Mouse (Mus musculus): ENCODE data around the gene Nbea. TPM values are rescaled to one million over a fixed set of nuclear protein-coding genes. Genes with fewer than 3 reads are reported as not detected.

Nbea gene
- polyA plus RNA-seq (2015; fragmentation: Nextera tagmentation; extraction: Ambion mirVana): 54.2 and 57.2 TPM in 2 replicates

GRCm38 (mm10) chr3:56183159-56184133 is at the start of gene Nbea:
TSS of gene Nbea (minus strand) at chr3:56183701.
- no peaks in the 10 kb centered on the region for H3K9me3 ChIP-seq (ENCODE audit: control insufficient read depth, low read length)
- peak within 1 kb of the TSS; percentile 92 for H3K4me2 ChIP-seq (ENCODE audit: low read length)
- H3K27ac ChIP-seq (ENCODE audit: low read depth, low read length): peak within 1 kb of the TSS; percentile 96
- no peaks in the 10 kb centered on the region for H3K27me3 ChIP-seq (replicated peaks; ENCODE audit: control insufficient read depth, insufficient read depth, low read length)
- peak; percentile 85 for ATAC-seq
- H3K4me1 ChIP-seq (ENCODE audit: control insufficient read depth, insufficient read depth, low read depth, low read length): peaks cover 5% of the 10 kb centered on the region
- peak within 1 kb of the TSS; percentile 84 for H3K4me3 ChIP-seq (ENCODE audit: low read length)
- WGBS: under 1% methylated on average over 79 of the region's 131 CpGs
- no peaks in the 10 kb centered on the region for H3K36me3 ChIP-seq (ENCODE audit: control insufficient read depth, insufficient read depth, low read length)
- H3K9ac ChIP-seq (ENCODE audit: low read depth, low read length): peak within 1 kb of the TSS; percentile 100

- no peaks in the 10 kb centered on the region for H3K4me1 ChIP-seq (ENCODE audit: control insufficient read depth, insufficient read depth, low read depth, low read length)
- H3K9ac ChIP-seq (ENCODE audit: low read depth, low read length): no peak overlapping the region
- H3K4me3 ChIP-seq (ENCODE audit: low read length): no peak overlapping the region
- H3K9me3 ChIP-seq (ENCODE audit: control insufficient read depth, low read length): no peaks in the 10 kb centered on the region
- no peaks in the 10 kb centered on the region for H3K27me3 ChIP-seq (replicated peaks; ENCODE audit: control insufficient read depth, insufficient read depth, low read length)
- 81% methylated on average over 1 of the region's 1 CpGs for WGBS
- ATAC-seq: no peak
- H3K27ac ChIP-seq (ENCODE audit: low read depth, low read length): no peak overlapping the region
- H3K4me2 ChIP-seq (ENCODE audit: low read length): no peak overlapping the region
- H3K36me3 ChIP-seq (ENCODE audit: control insufficient read depth, insufficient read depth, low read length): no peaks in the 10 kb centered on the region
These were observed 45.8 kb upstream of the Nbea start for GRCm38 (mm10) chr3:56229283-56229682.

- Histone ChIP-seq H3K9me3 (ENCODE audit: control insufficient read depth, low read length) (no peaks in the 10 kb centered on the region), H3K27ac (ENCODE audit: low read depth, low read length) (no peak overlapping the region), H3K4me1 (ENCODE audit: control insufficient read depth, insufficient read depth, low read depth, low read length) (no peaks in the 10 kb centered on the region), H3K4me3 (ENCODE audit: low read length) (no peak overlapping the region), H3K27me3 (replicated peaks; ENCODE audit: control insufficient read depth, insufficient read depth, low read length) (no peaks in the 10 kb centered on the region), H3K9ac (ENCODE audit: low read depth, low read length) (no peak overlapping the region), H3K36me3 (ENCODE audit: control insufficient read depth, insufficient read depth, low read length) (no peaks in the 10 kb centered on the region), H3K4me2 (ENCODE audit: low read length) (no peak overlapping the region)
- no peak for ATAC-seq
- 93% methylated on average over 2 of the region's 2 CpGs for WGBS
These were observed 32.5 kb upstream of the Nbea start for GRCm38 (mm10) chr3:56215989-56216388.

GRCm38 (mm10) chr3:56203968-56204367 is 20.5 kb upstream of the Nbea start:
- H3K9ac ChIP-seq (ENCODE audit: low read depth, low read length): no peak overlapping the region
- H3K36me3 ChIP-seq (ENCODE audit: control insufficient read depth, insufficient read depth, low read length): no peaks in the 10 kb centered on the region
- no peaks in the 10 kb centered on the region for H3K27me3 ChIP-seq (replicated peaks; ENCODE audit: control insufficient read depth, insufficient read depth, low read length)
- no peak overlapping the region for H3K27ac ChIP-seq (ENCODE audit: low read depth, low read length)
- no peak for ATAC-seq
- no peaks in the 10 kb centered on the region for H3K4me1 ChIP-seq (ENCODE audit: control insufficient read depth, insufficient read depth, low read depth, low read length)
- H3K4me2 ChIP-seq (ENCODE audit: low read length): no peak overlapping the region
- no peak overlapping the region for H3K4me3 ChIP-seq (ENCODE audit: low read length)
- no peaks in the 10 kb centered on the region for H3K9me3 ChIP-seq (ENCODE audit: control insufficient read depth, low read length)
- 80% methylated on average over 6 of the region's 6 CpGs for WGBS

- WGBS: 86% methylated on average over 1 of the region's 1 CpGs
- Histone ChIP-seq H3K9me3 (ENCODE audit: control insufficient read depth, low read length) (no peaks in the 10 kb centered on the region), H3K36me3 (ENCODE audit: control insufficient read depth, insufficient read depth, low read length) (no peaks in the 10 kb centered on the region), H3K27ac (ENCODE audit: low read depth, low read length) (no peak overlapping the region), H3K4me2 (ENCODE audit: low read length) (no peak overlapping the region), H3K27me3 (replicated peaks; ENCODE audit: control insufficient read depth, insufficient read depth, low read length) (no peaks in the 10 kb centered on the region), H3K4me1 (ENCODE audit: control insufficient read depth, insufficient read depth, low read depth, low read length) (no peaks in the 10 kb centered on the region), H3K4me3 (ENCODE audit: low read length) (no peak overlapping the region), H3K9ac (ENCODE audit: low read depth, low read length) (no peak overlapping the region)
- no peak for ATAC-seq
These were observed 4.7 kb upstream of the Nbea start for GRCm38 (mm10) chr3:56188238-56188637.

GRCm38 (mm10) chr3:56187131-56187779 is 3.8 kb upstream of the Nbea start:
- H3K9me3 ChIP-seq (ENCODE audit: control insufficient read depth, low read length): no peaks in the 10 kb centered on the region
- no peaks in the 10 kb centered on the region for H3K4me1 ChIP-seq (ENCODE audit: control insufficient read depth, insufficient read depth, low read depth, low read length)
- H3K9ac ChIP-seq (ENCODE audit: low read depth, low read length): no peak overlapping the region
- H3K27me3 ChIP-seq (replicated peaks; ENCODE audit: control insufficient read depth, insufficient read depth, low read length): no peaks in the 10 kb centered on the region
- H3K4me2 ChIP-seq (ENCODE audit: low read length): no peak overlapping the region
- WGBS: 85% methylated on average over 6 of the region's 6 CpGs
- no peak overlapping the region for H3K27ac ChIP-seq (ENCODE audit: low read depth, low read length)
- H3K4me3 ChIP-seq (ENCODE audit: low read length): no peak overlapping the region
- ATAC-seq: no peak
- no peaks in the 10 kb centered on the region for H3K36me3 ChIP-seq (ENCODE audit: control insufficient read depth, insufficient read depth, low read length)

GRCm38 (mm10) chr3:56182371-56183158 is 936 bp downstream of the Nbea start:
- Histone ChIP-seq H3K27me3 (replicated peaks; ENCODE audit: control insufficient read depth, insufficient read depth, low read length) (no peaks in the 10 kb centered on the region), H3K27ac (ENCODE audit: low read depth, low read length) (peak overlapping the region; percentile 96), H3K9me3 (ENCODE audit: control insufficient read depth, low read length) (no peaks in the 10 kb centered on the region), H3K9ac (ENCODE audit: low read depth, low read length) (peak overlapping the region; percentile 100), H3K4me2 (ENCODE audit: low read length) (peak overlapping the region; percentile 75), H3K36me3 (ENCODE audit: control insufficient read depth, insufficient read depth, low read length) (no peaks in the 10 kb centered on the region), H3K4me1 (ENCODE audit: control insufficient read depth, insufficient read depth, low read depth, low read length) (peaks cover 5% of the 10 kb centered on the region), H3K4me3 (ENCODE audit: low read length) (peak overlapping the region; percentile 84)
- under 1% methylated on average over 31 of the region's 61 CpGs for WGBS
- peak; percentile 60 for ATAC-seq

- peaks cover 5% of the 10 kb centered on the region for H3K4me1 ChIP-seq (ENCODE audit: control insufficient read depth, insufficient read depth, low read depth, low read length)
- H3K4me3 ChIP-seq (ENCODE audit: low read length): peak overlapping the region; percentile 84
- peak overlapping the region; percentile 75 for H3K4me2 ChIP-seq (ENCODE audit: low read length)
- no peaks in the 10 kb centered on the region for H3K27me3 ChIP-seq (replicated peaks; ENCODE audit: control insufficient read depth, insufficient read depth, low read length)
- WGBS: 2% methylated on average over 4 of the region's 4 CpGs
- no peaks in the 10 kb centered on the region for H3K36me3 ChIP-seq (ENCODE audit: control insufficient read depth, insufficient read depth, low read length)
- H3K9me3 ChIP-seq (ENCODE audit: control insufficient read depth, low read length): no peaks in the 10 kb centered on the region
- peak overlapping the region; percentile 100 for H3K9ac ChIP-seq (ENCODE audit: low read depth, low read length)
- ATAC-seq: peak; percentile 2; the same call in 1 of the 2 replicates
- H3K27ac ChIP-seq (ENCODE audit: low read depth, low read length): peak overlapping the region; percentile 96
These were observed 1.5 kb downstream of the Nbea start for GRCm38 (mm10) chr3:56181991-56182370.

All from hindbrain, embryonic 16.5 days (tissue).